Mouse (Mus musculus) G1E (cell line): ENCODE data around the gene Olfr1183. TPM values are rescaled to one million over a fixed set of nuclear protein-coding genes. Genes with fewer than 3 reads are reported as not detected.
"Not testable (repeated sequence)": the region's sequence is repeated elsewhere in the genome, so short reads cannot be mapped to it uniquely, and the experiment has no call there.

Experiments used
- ATAC-seq: 2 replicates; pipeline ENCODE4 v1.8.0; 2016; ENCODE audit warnings: mild to moderate bottlenecking; ENCODE audit not compliant: insufficient number of reproducible peaks, poor library complexity, low FRiP score, severe bottlenecking; ENCODE audit errors: extremely low read depth
- DNase-seq: peaks from one replicate; pipeline ENCODE4 v3.0.0; 2012; ENCODE audit warnings: low spot score
- H3K27me3 ChIP-seq: 2 replicates; pipeline ENCODE4 v1.6.1; 2012; ENCODE audit warnings: mild to moderate bottlenecking, low read length, inconsistent platforms; ENCODE audit not compliant: insufficient read depth
- H3K36me3 ChIP-seq: replicated peaks from 2 replicates; pipeline ENCODE3; 2012; ENCODE audit warnings: mild to moderate bottlenecking, inconsistent platforms
- H3K4me1 ChIP-seq: 2 replicates; pipeline ENCODE4 v1.6.1; 2012; ENCODE audit warnings: low read depth, low read length, inconsistent platforms, mixed read lengths; ENCODE audit not compliant: insufficient read depth
- H3K4me3 ChIP-seq: 2 replicates; pipeline ENCODE4 v1.5.1; 2012; ENCODE audit warnings: low read depth, mild to moderate bottlenecking, inconsistent platforms, low read length, moderate library complexity, mixed read lengths
- H3K9me3 ChIP-seq: replicated peaks from 2 replicates; pipeline ENCODE4 v1.6.1; 2012; ENCODE audit warnings: inconsistent platforms
- CTCF ChIP-seq: IDR thresholded peaks from 2 replicates; pipeline ENCODE4 v1.5.1; 2012; ENCODE audit warnings: low read depth, low read length, inconsistent platforms, mixed read lengths
- GATA1 ChIP-seq: IDR thresholded peaks from 2 replicates; pipeline ENCODE4 v1.6.1; 2012; ENCODE audit warnings: borderline replicate concordance, low read length, inconsistent platforms, mixed read lengths
- GATA2 ChIP-seq: IDR thresholded peaks from 2 replicates; pipeline ENCODE4 v1.6.1; 2012; ENCODE audit warnings: low read depth, low read length, inconsistent platforms, borderline replicate concordance
- POLR2AphosphoS5 ChIP-seq: IDR thresholded peaks from 2 replicates; pipeline ENCODE4 v1.6.1; 2012; ENCODE audit warnings: low read depth, low read length, inconsistent platforms; ENCODE audit not compliant: insufficient replicate concordance
- TAL1 ChIP-seq: conservative IDR thresholded peaks from 2 replicates; pipeline ENCODE4 v1.6.1; 2012; ENCODE audit warnings: low read depth, low read length, inconsistent platforms, mixed read lengths
- polyA plus RNA-seq: library from polyadenylated mRNA; stranded (reverse); fragments of >175 nt; gene quantifications from 2 replicates; pipeline ENCODE4 v1.2.3, GENCODE M21; 2012
- total RNA-seq, 2 experiments: library from RNA; stranded (forward) in 1 of 2; stranded (reverse) in 1 of 2; fragments of 200-1000 nt in 1 of 2; fragments of >200 nt in 1 of 2; fragmentation: Nextera tagmentation in 1 of 2; gene quantifications; 2 replicates each; pipeline ENCODE4 v1.2.3; 2014 to 2017

Gene Olfr1183
- total RNA-seq (2014; fragmentation: Nextera tagmentation), result not detected in 2 replicates
- total RNA-seq (2017), result under 0.01 and 0.06 TPM in 2 replicates
- not detected in 2 replicates for polyA plus RNA-seq

DNA sequence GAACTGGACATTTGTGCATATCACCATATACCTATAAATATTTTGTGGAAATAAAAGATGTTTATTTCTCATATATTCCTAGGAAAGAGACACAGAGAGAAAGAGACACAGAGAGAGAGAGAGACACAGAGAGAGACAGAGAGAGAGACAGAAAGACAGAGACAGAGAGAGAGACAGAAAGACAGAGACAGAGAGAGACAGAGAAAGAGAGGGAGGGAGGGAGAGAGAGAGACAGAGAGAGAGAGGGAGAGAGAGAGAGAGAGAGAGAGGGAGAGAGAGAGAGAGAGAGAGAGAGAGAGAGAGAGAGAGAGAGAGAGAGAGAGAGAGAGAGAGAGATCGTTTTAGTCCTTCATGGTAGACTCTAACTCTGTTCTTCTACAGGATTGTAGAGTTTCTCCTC lies at the start of gene Olfr1183:
TSS of gene Olfr1183 (plus strand) at position 301 of the 400 bp plus-strand sequence.
- H3K36me3 ChIP-seq, H3K4me1 ChIP-seq, DNase-seq, ATAC-seq, H3K4me3 ChIP-seq, H3K27me3 ChIP-seq, H3K9me3 ChIP-seq: not testable (repeated sequence)

DNA sequence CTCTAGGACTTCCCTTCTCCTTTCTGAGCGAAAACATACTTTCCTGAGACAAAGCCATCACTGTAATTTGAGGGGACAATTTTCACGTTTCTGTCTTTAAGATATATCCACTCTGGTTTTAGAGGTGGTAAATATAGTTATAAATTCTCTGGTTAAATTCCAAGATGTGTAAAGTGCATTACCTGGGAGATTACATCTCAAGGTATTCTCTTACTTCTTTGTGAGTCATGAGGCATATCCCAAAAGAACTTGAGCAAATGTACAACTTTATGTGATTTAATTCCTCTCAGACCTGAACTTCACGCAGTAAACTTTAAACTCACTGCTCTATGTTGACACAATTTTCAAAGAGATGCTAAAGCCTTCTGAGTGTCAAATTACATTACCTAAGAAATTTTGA lies 48.3 kb upstream of the Olfr1183 start, which contains the start of gene Olfr1179:
TSS of gene Olfr1179 (minus strand) at position 101 of the 400 bp plus-strand sequence.
- ATAC-seq (no peak), DNase-seq (no peak)
- TF ChIP-seq GATA2 (no peak), TAL1 (no peak), POLR2AphosphoS5 (no peak), CTCF (no peak), GATA1 (no peak)

DNA sequence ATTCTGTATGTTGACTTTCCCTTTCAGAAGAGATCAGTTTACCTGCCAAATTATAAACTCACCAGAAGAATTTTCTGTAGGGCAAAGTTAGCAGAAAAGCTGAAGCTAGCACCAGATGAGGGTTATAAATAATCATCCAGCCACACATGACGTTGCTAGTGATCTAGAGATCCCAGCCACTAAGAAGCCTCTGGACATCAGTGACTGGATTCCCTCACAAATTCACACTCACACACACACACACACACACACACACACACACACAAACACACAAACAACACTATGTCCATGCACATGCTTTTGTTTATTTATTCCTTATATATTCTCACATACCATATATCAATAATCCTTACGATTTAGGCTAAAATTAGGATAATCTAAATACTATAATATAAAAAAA lies 35.6 kb upstream of the Olfr1183 start, which contains the start of gene Olfr1180:
TSS of gene Olfr1180 (minus strand) at position 101 of the 400 bp plus-strand sequence.
- Histone ChIP-seq H3K27me3 (no peaks in the 10 kb centered on the region), H3K4me3 (no peak within 1 kb of the TSS), H3K4me1 (no peaks in the 10 kb centered on the region), H3K36me3 (no peaks in the 10 kb centered on the region), H3K9me3 (no peaks in the 10 kb centered on the region)
- ATAC-seq, result no peak
- TF ChIP-seq TAL1, result no peak
- TF ChIP-seq CTCF, result no peak
- TF ChIP-seq GATA1, result no peak
- TF ChIP-seq GATA2, result no peak
- no peak for TF ChIP-seq POLR2AphosphoS5
- no peak for DNase-seq

More for the DNA sequence above, 48.3 kb upstream of the Olfr1183 start, which contains the start of gene Olfr1179:
- Histone ChIP-seq H3K4me3 (no peak within 1 kb of the TSS), H3K9me3 (no peaks in the 10 kb centered on the region), H3K27me3 (no peaks in the 10 kb centered on the region), H3K4me1 (no peaks in the 10 kb centered on the region), H3K36me3 (no peaks in the 10 kb centered on the region)

DNA sequence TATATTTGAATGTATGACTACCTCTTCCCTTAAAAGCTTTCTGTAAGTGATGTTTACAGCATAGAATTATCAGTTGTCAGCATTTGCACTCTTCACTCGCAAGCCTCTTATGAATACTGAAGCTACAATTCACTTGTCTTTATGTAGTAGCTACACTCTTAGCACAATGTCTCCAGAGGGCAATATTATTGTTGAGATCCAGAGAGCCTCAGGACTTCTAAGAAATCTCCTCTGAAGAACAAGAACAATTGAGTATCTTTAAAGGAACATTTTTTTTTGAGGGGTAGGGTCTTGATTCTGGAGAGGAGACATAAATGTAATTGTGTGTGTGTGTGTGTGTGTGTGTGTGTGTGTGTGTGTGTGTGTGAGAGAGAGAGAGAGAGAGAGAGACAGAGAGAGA lies 28.6 kb upstream of the Olfr1183 start, which contains the start of gene Olfr1181:
TSS of gene Olfr1181 (minus strand) at position 101 of the 400 bp plus-strand sequence.
- no peak for ATAC-seq
- TF ChIP-seq CTCF (no peak), GATA1 (no peak), TAL1 (no peak), GATA2 (no peak), POLR2AphosphoS5 (no peak)
- no peak for DNase-seq
- H3K27me3 ChIP-seq, result no peaks in the 10 kb centered on the region
- 0 out of 2 replicates have a peak, but pooled peaks cover 2% of the 10 kb centered on the region for H3K9me3 ChIP-seq
- H3K36me3 ChIP-seq, result no peaks in the 10 kb centered on the region
- no peak within 1 kb of the TSS for H3K4me3 ChIP-seq
- H3K4me1 ChIP-seq, result no peaks in the 10 kb centered on the region

DNA sequence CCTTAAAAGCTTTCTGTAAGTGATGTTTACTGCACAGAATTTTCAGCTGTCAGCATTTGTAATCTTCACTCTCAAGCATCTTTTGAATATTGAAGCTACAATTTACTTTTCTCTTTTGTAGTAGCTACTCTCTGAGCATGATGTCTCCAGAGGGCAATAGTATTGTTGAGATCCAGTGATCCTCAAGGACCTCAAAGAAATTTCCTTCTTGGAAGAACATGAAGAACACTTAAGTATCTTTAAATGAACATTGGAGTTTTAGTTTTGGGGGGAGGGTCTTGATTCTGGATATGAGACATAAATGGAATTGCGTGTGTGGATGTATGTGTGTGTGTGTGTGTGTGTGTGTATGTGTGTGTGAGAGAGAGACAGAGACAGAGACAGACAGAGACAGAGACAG lies 5.6 kb upstream of the Olfr1183 start, which contains the start of gene Gm13757:
TSS of gene Gm13757 (minus strand) at position 101 of the 400 bp plus-strand sequence.
- DNase-seq (no peak), ATAC-seq (no peak)
- no peak for TF ChIP-seq TAL1
- TF ChIP-seq GATA2, result no peak
- no peak for TF ChIP-seq GATA1
- no peak for TF ChIP-seq POLR2AphosphoS5
- no peak for TF ChIP-seq CTCF
- 0 out of 2 replicates have a peak, but pooled peaks cover 4% of the 10 kb centered on the region for H3K9me3 ChIP-seq
- H3K4me3 ChIP-seq, result no peak within 1 kb of the TSS
- H3K27me3 ChIP-seq, result no peaks in the 10 kb centered on the region
- H3K36me3 ChIP-seq, result no peaks in the 10 kb centered on the region
- no peaks in the 10 kb centered on the region for H3K4me1 ChIP-seq

DNA sequence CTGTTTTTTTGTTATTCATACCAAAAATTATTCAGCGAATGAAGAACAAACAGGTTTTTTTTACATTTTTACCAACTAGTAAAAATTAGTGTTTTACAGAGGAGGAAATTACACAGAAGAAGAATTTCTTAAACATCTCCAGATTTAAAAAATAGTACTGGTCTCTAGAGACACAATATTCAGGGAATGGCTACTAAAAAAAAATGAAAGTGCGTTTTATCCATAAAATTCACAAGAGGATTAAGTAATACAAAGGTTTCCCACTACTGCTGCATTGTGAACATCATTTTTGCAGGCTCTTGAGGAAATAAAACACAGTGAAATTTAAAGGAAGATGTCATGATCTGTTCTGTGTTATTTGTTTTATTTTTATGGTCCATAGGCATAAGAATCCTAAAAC lies 28.6 kb downstream of the Olfr1183 start, which contains the start of gene Olfr1184:
TSS of gene Olfr1184 (plus strand) at position 301 of the 400 bp plus-strand sequence.
- Histone ChIP-seq H3K4me3 (no peak within 1 kb of the TSS), H3K36me3 (no peaks in the 10 kb centered on the region), H3K4me1 (no peaks in the 10 kb centered on the region), H3K9me3 (no peaks in the 10 kb centered on the region), H3K27me3 (no peaks in the 10 kb centered on the region)
- no peak for TF ChIP-seq POLR2AphosphoS5
- DNase-seq (no peak), ATAC-seq (no peak; the same call in 1 of the 2 replicates)

DNA sequence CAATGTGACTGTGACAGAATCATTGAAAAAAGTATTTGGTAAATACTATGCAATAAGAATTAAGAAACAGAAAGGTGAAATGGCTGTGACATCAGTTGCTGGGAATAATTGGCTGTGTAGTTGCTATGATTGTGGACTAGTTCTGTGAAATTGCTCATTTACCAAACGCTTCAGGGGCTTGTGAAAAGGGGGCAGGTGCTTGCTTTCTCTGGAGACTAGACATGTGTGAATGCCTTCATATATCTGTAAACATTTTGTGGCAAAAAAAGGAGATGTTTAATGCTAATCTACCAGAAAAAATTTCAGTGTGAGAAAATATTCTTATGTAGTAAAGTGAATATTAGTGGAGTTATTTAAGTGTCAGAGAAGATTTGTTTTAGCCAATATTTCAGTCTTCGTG lies 38.4 kb downstream of the Olfr1183 start, which contains the start of gene Olfr1185-ps1:
TSS of gene Olfr1185-ps1 (plus strand) at position 301 of the 400 bp plus-strand sequence.
- H3K36me3 ChIP-seq, result no peaks in the 10 kb centered on the region
- no peak for DNase-seq
- ATAC-seq, result no peak
- no peak within 1 kb of the TSS for H3K4me3 ChIP-seq
- H3K4me1 ChIP-seq, result no peaks in the 10 kb centered on the region
- no peaks in the 10 kb centered on the region for H3K27me3 ChIP-seq
- H3K9me3 ChIP-seq, result 0 out of 2 replicates have a peak, but pooled peaks cover 2% of the 10 kb centered on the region
- TF ChIP-seq GATA2 (no peak), TAL1 (no peak), POLR2AphosphoS5 (no peak), CTCF (no peak), GATA1 (no peak)
